Mouse (Mus musculus) ES-E14 (cell line): ENCODE data around the gene Bcar3.

Experiments
- CHD2 ChIP-seq: IDR thresholded peaks from 2 replicates; pipeline ENCODE4 v1.6.1; 2014; ENCODE audit warnings: mild to moderate bottlenecking, low read depth, low read length, inconsistent platforms
- HCFC1 ChIP-seq: IDR thresholded peaks from 2 replicates; pipeline ENCODE4 v1.6.1; 2012; ENCODE audit warnings: low read length, inconsistent platforms, borderline replicate concordance; ENCODE audit not compliant: insufficient read depth

- no peak for TF ChIP-seq CHD2
- TF ChIP-seq HCFC1: no peak
Observed at GRCm38 (mm10) chr3:122457723-122458122, 163.8 kb downstream of the Bcar3 start.
